Mouse (Mus musculus): ENCODE results near the gene Gna15. TPM values are rescaled to one million over a fixed set of nuclear protein-coding genes. Genes with fewer than 3 reads are reported as not detected.

Gene Gna15
- total and polyA plus RNA-seq, 3 experiments, result 1.1 to 1.5 (median 1.2) TPM

DNA sequence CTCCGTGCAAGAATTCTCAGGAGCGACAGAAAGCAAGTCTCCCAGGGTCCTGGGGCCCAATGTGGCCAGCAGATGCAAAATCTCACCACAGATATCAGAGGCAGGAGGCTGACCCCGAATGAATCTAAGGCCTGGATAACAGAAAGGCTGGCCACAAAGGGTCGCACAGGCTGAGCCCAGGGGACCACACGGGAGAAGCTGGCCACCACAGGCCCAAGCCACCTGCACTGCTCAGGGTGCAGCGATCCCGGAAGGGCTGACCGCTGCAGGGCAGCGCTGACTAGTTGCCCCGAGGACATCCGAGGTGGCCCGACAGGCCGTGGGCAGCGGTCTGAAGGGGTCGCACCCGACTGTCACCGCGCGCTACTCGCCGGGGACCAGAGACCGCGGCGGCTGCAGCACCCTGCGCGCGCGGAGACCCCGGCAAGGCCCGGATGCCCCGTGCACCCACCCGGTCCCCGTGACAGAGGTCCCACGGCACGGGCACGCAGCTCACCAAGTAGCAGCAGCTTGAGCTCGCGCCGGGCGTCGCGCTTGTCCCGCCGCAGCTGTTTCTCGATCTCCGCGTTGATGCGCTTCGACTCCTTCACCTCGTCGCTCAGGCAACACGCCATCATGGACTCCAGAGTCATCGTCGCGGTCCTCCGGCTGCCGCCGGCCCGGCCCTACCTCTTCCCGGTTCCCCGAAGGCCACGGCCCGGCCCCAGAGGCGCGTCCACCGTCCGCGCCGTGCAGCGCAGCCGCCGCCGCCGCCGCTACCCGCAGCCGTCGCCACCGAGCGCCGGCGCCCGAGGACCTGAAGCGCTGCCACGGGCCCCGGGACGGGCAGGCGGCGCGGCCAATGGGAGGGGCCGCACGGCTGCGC, 20.5 kb upstream of the Gna15 start:
- H3K36me3 ChIP-seq (ENCODE audit: control insufficient read depth, insufficient read depth, low read length), result no peaks in the 10 kb centered on the region
- intact Hi-C loops (cut with DNase I), result no loop called here
- TF ChIP-seq CTCF (IDR thresholded peaks at IDR 0.05) (no peak), POLR2A (IDR thresholded peaks at IDR 0.05; ENCODE audit: insufficient read depth, low read depth, low read length) (0 out of 2 replicates have a peak, but pooled peaks have one; percentile 21)
- peaks cover 30% of the 10 kb centered on the region for H3K4me1 ChIP-seq (ENCODE audit: control insufficient read depth, insufficient read depth, low read length)
- no peaks in the 10 kb centered on the region for H3K27me3 ChIP-seq (ENCODE audit: control insufficient read depth, insufficient read depth, low read length)
- DNase-seq, result no peak
- peak overlapping the region; percentile 95 for H3K9ac ChIP-seq (ENCODE audit: low read depth, low read length)
- WGBS, result 1% methylated on average over 93 of the region's 93 CpGs
- H3K4me3 ChIP-seq, result peak overlapping the region; percentile 77
- peaks cover 12% of the 10 kb centered on the region for H3K79me2 ChIP-seq (replicated peaks; ENCODE audit: control insufficient read depth, insufficient read depth, low read length)
- peak overlapping the region; percentile 88 for H3K27ac ChIP-seq

DNA sequence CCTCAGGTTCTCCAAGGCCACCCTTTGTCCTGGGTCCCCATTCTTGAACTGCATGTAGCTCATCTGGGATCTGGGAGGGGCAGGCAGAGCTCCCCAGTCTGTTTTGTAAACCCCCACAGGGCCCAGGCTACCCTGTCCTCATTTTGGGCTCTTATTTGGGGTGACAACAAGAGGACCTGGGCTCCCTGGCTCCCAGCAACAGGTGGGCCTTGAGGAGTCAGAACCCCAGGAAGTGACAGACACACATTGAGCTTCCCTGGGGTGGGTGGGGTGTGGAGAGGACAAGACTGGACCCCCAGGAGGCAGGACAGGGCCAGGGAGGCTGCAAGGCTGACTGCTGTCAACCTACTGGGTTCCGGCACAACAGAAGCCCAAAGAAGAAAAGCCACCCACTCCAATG, 19.6 kb upstream of the Gna15 start:
- no peak for DNase-seq
- Histone ChIP-seq H3K4me1 (ENCODE audit: control insufficient read depth, insufficient read depth, low read length) (peaks cover 31% of the 10 kb centered on the region), H3K27me3 (ENCODE audit: control insufficient read depth, insufficient read depth, low read length) (no peaks in the 10 kb centered on the region), H3K36me3 (ENCODE audit: control insufficient read depth, insufficient read depth, low read length) (no peaks in the 10 kb centered on the region), H3K79me2 (replicated peaks; ENCODE audit: control insufficient read depth, insufficient read depth, low read length) (peaks cover 14% of the 10 kb centered on the region), H3K27ac (peak overlapping the region; percentile 88), H3K4me3 (peak overlapping the region; percentile 77), H3K9ac (ENCODE audit: low read depth, low read length) (peak overlapping the region; percentile 95)
- intact Hi-C loops (cut with DNase I), result no loop called here
- 50% methylated on average over 1 of the region's 1 CpGs for WGBS
- TF ChIP-seq CTCF (IDR thresholded peaks at IDR 0.05), result no peak
- no peak for TF ChIP-seq POLR2A (IDR thresholded peaks at IDR 0.05; ENCODE audit: insufficient read depth, low read depth, low read length)
- TF ChIP-seq EP300 (IDR thresholded peaks at IDR 0.05; ENCODE audit: insufficient read depth, low read depth, low read length), result no peak

DNA sequence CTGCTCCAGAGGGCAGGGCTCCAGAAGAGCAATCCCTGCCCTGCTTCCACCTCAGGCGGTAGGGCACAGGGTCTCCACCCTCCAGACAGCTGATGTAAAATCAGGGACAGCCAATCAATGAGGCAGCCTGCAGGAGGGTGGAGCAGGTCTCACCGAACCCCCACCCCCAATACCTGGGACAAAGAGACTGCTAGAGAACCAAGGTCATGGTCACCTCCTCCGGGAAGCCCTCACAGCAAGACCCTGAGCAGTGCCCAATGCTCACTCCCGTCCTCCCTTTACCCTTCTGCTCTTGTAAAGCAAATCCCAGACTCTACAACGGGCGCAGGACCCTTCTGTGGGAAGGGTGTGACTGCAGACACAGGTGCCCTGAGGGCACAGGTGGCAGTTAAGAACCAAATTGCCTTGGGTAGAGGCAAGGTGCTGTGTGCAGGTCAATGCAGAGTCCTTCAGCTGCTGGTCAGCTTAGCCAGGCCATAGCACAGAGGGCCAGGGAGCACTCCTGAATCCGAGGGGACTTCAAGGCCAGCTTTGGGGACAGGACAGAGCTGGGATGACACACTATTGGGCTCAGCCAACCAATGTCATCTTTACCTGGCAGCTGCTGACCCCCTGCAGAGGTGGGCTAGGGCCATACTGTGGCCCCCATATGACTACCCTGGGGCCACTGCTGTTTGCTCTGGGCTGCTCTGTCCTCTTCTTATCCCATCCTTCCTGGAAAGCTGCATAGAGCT, 18.9 kb upstream of the Gna15 start:
- WGBS, result 66% methylated on average over 7 of the region's 7 CpGs
- Histone ChIP-seq H3K36me3 (ENCODE audit: control insufficient read depth, insufficient read depth, low read length) (no peaks in the 10 kb centered on the region), H3K27ac (peak overlapping the region; percentile 88), H3K79me2 (replicated peaks; ENCODE audit: control insufficient read depth, insufficient read depth, low read length) (peaks cover 16% of the 10 kb centered on the region), H3K27me3 (ENCODE audit: control insufficient read depth, insufficient read depth, low read length) (no peaks in the 10 kb centered on the region), H3K4me3 (peak overlapping the region; percentile 77), H3K9ac (ENCODE audit: low read depth, low read length) (peak overlapping the region; percentile 95), H3K4me1 (ENCODE audit: control insufficient read depth, insufficient read depth, low read length) (peaks cover 33% of the 10 kb centered on the region)
- intact Hi-C loops (cut with DNase I), result no loop called here
- TF ChIP-seq POLR2A (IDR thresholded peaks at IDR 0.05; ENCODE audit: insufficient read depth, low read depth, low read length) (no peak), CTCF (IDR thresholded peaks at IDR 0.05) (no peak), EP300 (IDR thresholded peaks at IDR 0.05; ENCODE audit: insufficient read depth, low read depth, low read length) (no peak)
- no peak for DNase-seq

DNA sequence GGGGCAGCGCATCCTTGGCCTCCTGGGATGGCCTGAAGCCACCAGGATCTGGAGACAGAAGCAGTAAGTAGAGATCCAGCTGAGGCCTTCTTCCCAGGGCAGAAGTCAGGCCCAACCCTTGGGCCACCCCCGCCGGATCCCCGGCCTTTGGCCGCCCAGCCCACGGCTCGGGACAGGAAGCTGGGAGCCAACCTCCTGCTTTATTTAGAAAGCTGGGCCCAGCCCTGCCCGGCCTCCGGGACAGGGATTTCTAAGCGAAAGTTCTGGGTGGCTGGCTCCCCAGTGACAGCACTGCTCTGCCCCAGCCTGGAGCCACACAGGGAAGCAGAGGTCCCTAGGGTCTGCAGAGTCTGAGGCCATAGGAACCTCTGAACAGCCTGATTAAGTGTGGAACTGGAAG, 17.8 kb upstream of the Gna15 start:
- no peaks in the 10 kb centered on the region for H3K36me3 ChIP-seq (ENCODE audit: control insufficient read depth, insufficient read depth, low read length)
- H3K4me1 ChIP-seq (ENCODE audit: control insufficient read depth, insufficient read depth, low read length), result peaks cover 35% of the 10 kb centered on the region
- peak overlapping the region; percentile 62 for H3K9ac ChIP-seq (ENCODE audit: low read depth, low read length)
- H3K4me3 ChIP-seq, result peak overlapping the region; percentile 47
- intact Hi-C loops (cut with DNase I), result no loop called here
- peak; percentile 82 to 88 for DNase-seq
- H3K27ac ChIP-seq, result peak overlapping the region; percentile 88
- 8% methylated on average over 10 of the region's 10 CpGs for WGBS
- peaks cover 19% of the 10 kb centered on the region for H3K79me2 ChIP-seq (replicated peaks; ENCODE audit: control insufficient read depth, insufficient read depth, low read length)
- no peaks in the 10 kb centered on the region for H3K27me3 ChIP-seq (ENCODE audit: control insufficient read depth, insufficient read depth, low read length)
- TF ChIP-seq POLR2A (IDR thresholded peaks at IDR 0.05; ENCODE audit: insufficient read depth, low read depth, low read length) (peak; percentile 58), EP300 (IDR thresholded peaks at IDR 0.05; ENCODE audit: insufficient read depth, low read depth, low read length) (no peak; the same call in 1 of the 2 replicates)

DNA sequence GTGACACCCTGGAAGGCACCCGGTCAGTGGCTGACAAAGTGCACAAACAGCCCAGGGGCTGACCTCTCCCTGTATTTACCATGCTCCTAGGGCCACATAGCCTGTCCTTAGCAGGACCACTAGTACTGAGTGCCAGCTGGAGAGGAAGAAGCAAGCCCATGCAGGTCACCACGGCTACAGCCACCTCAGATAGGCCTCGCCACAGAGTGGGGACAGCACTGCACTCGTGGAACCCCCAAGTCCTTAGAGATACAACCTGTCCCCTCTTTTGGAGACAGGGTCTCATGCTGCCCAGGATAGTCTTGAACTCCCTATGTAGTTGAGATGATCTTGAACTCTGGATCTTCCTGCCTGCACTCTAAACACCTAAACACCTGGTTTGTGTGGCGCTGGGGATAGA, 17.3 kb upstream of the Gna15 start:
- TF ChIP-seq EP300 (IDR thresholded peaks at IDR 0.05; ENCODE audit: insufficient read depth, low read depth, low read length) (no peak), POLR2A (IDR thresholded peaks at IDR 0.05; ENCODE audit: insufficient read depth, low read depth, low read length) (no peak), CTCF (IDR thresholded peaks at IDR 0.05) (no peak)

More for the DNA sequence above, 17.3 kb upstream of the Gna15 start:
- no peak for DNase-seq
- no peaks in the 10 kb centered on the region for H3K27me3 ChIP-seq (ENCODE audit: control insufficient read depth, insufficient read depth, low read length)
- peaks cover 35% of the 10 kb centered on the region for H3K4me1 ChIP-seq (ENCODE audit: control insufficient read depth, insufficient read depth, low read length)
- H3K36me3 ChIP-seq (ENCODE audit: control insufficient read depth, insufficient read depth, low read length), result no peaks in the 10 kb centered on the region
- peak overlapping the region; percentile 47 for H3K4me3 ChIP-seq
- intact Hi-C loops (cut with DNase I), result no loop called here
- H3K9ac ChIP-seq (ENCODE audit: low read depth, low read length), result peak overlapping the region; percentile 55
- peak overlapping the region; percentile 88 for H3K27ac ChIP-seq
- WGBS, result 17% methylated on average over 5 of the region's 5 CpGs
- peaks cover 19% of the 10 kb centered on the region for H3K79me2 ChIP-seq (replicated peaks; ENCODE audit: control insufficient read depth, insufficient read depth, low read length)

All from heart, adult 2 months (tissue).